Mouse (Mus musculus) myocyte (in vitro differentiated cells): ENCODE data around the gene Ppil6. TPM values are rescaled to one million over a fixed set of nuclear protein-coding genes. Genes with fewer than 3 reads are reported as not detected.

Source experiments
- H3K27me3 ChIP-seq: one replicate; pipeline ENCODE4 v1.6.1; 2011; ENCODE audit not compliant: control insufficient read depth, insufficient read depth, insufficient read length
- H3K36me3 ChIP-seq: one replicate; pipeline ENCODE4 v1.6.1; 2011; ENCODE audit not compliant: control insufficient read depth, insufficient read depth
- H3K4me2 ChIP-seq: one replicate; pipeline ENCODE4 v1.6.1; 2011; ENCODE audit warnings: low read depth, control low read depth
- H3K4me3 ChIP-seq: one replicate; pipeline ENCODE4 v1.5.1; 2011; ENCODE audit warnings: mild to moderate bottlenecking, control low read depth, moderate library complexity
- H3K79me2 ChIP-seq: one replicate; pipeline ENCODE4 v1.6.1; 2011; ENCODE audit not compliant: control insufficient read depth, insufficient read depth
- H3ac ChIP-seq: one replicate; pipeline ENCODE4 v1.6.1; 2011; ENCODE audit not compliant: control insufficient read depth, insufficient read length
- CEBPB ChIP-seq: IDR thresholded peaks from 2 replicates; pipeline ENCODE4 v1.6.1; 2011; ENCODE audit warnings: mild to moderate bottlenecking, moderate library complexity; ENCODE audit not compliant: poor library complexity, insufficient read depth, severe bottlenecking
- E2F4 ChIP-seq: IDR thresholded peaks from one replicate; pipeline ENCODE4 v1.6.1; 2011; ENCODE audit warnings: mild to moderate bottlenecking, control low read depth, moderate library complexity; ENCODE audit not compliant: insufficient read depth
- MAX ChIP-seq: IDR thresholded peaks from one replicate; pipeline ENCODE4 v1.6.1; 2011; ENCODE audit warnings: low read depth, mild to moderate bottlenecking, control low read depth
- MYOD1 ChIP-seq, 3 experiments: IDR thresholded peaks; one replicate each; pipeline ENCODE4 v1.6.1; 2011; ENCODE audit warnings: control low read depth in 2 of 3, low read depth in 2 of 3, mild to moderate bottlenecking in 2 of 3, moderate library complexity in 1 of 3; ENCODE audit not compliant: insufficient read length in 2 of 3, control insufficient read depth in 1 of 3
- MYOG ChIP-seq, 3 experiments: IDR thresholded peaks; one replicate each; pipeline ENCODE4 v1.6.1; 2011; ENCODE audit warnings: control low read depth in 2 of 3, low read depth in 2 of 3, mild to moderate bottlenecking in 2 of 3; ENCODE audit not compliant: insufficient read length in 2 of 3, control insufficient read depth in 1 of 3, insufficient read depth in 1 of 3
- POLR2A ChIP-seq: IDR thresholded peaks from one replicate; pipeline ENCODE4 v1.6.1; 2011; ENCODE audit warnings: low read depth, mild to moderate bottlenecking, control low read depth, moderate library complexity; ENCODE audit not compliant: insufficient read length
- POLR2AphosphoS2 ChIP-seq: IDR thresholded peaks from one replicate; pipeline ENCODE4 v1.6.1; 2011; ENCODE audit warnings: low read depth, control low read depth; ENCODE audit not compliant: insufficient read length
- REST ChIP-seq: IDR thresholded peaks from one replicate; pipeline ENCODE4 v1.6.1; 2011; ENCODE audit warnings: mild to moderate bottlenecking, control low read depth, moderate library complexity; ENCODE audit not compliant: insufficient read depth, insufficient read length
- SRF ChIP-seq: IDR thresholded peaks from one replicate; pipeline ENCODE4 v1.6.1; 2011; ENCODE audit warnings: low read depth; ENCODE audit not compliant: control insufficient read depth, insufficient read length
- TCF12 ChIP-seq: IDR thresholded peaks from one replicate; pipeline ENCODE4 v1.6.1; 2011; ENCODE audit warnings: mild to moderate bottlenecking, control low read depth; ENCODE audit not compliant: poor library complexity, insufficient read depth, severe bottlenecking
- TCF3 ChIP-seq: IDR thresholded peaks from one replicate; pipeline ENCODE4 v1.6.1; 2011; ENCODE audit warnings: low read depth, control low read depth; ENCODE audit not compliant: insufficient read length
- USF1 ChIP-seq: IDR thresholded peaks from one replicate; pipeline ENCODE4 v1.6.1; 2011; ENCODE audit warnings: low read depth, mild to moderate bottlenecking, control low read depth, moderate library complexity
- polyA plus RNA-seq: library from polyadenylated mRNA; unstranded; fragments of >200 nt; fragmentation: generic; extraction: Trizol; gene quantifications from one replicate; pipeline ENCODE4 v1.2.1, GENCODE M21; 2012; ENCODE audit warnings: missing spikeins

Ppil6 gene
- polyA plus RNA-seq, 1 experiment = 0.64 TPM

- Histone ChIP-seq H3K27me3 (no peaks in the 10 kb centered on the region), H3K4me3 (no peak overlapping the region), H3ac (no peak overlapping the region), H3K79me2 (no peaks in the 10 kb centered on the region), H3K4me2 (no peak overlapping the region), H3K36me3 (peaks cover 21% of the 10 kb centered on the region)
- TF ChIP-seq MAX (no peak), MYOD1 (IDR thresholded peaks at IDR 0.05; ENCODE audit: control insufficient read depth in 1 of 3, insufficient read length in 2 of 3, low read depth in 2 of 3) (no peak), SRF (no peak), TCF12 (no peak)
Measured at GRCm38 (mm10) chr10:41482446-41482845, 7.8 kb upstream of the Ppil6 start.

GRCm38 (mm10) chr10:41485778-41486177, 4.5 kb upstream of the Ppil6 start:
- Histone ChIP-seq H3K4me2 (no peak overlapping the region), H3K36me3 (peaks cover 16% of the 10 kb centered on the region), H3K79me2 (no peaks in the 10 kb centered on the region), H3K4me3 (no peak overlapping the region), H3K27me3 (no peaks in the 10 kb centered on the region), H3ac (no peak overlapping the region)
- TF ChIP-seq REST (no peak), POLR2A (no peak), POLR2AphosphoS2 (peak; percentile 42)

- Histone ChIP-seq H3K36me3 (peaks cover 14% of the 10 kb centered on the region), H3ac (no peak overlapping the region), H3K4me2 (no peak overlapping the region), H3K4me3 (no peak overlapping the region), H3K27me3 (no peaks in the 10 kb centered on the region), H3K79me2 (no peaks in the 10 kb centered on the region)
- TF ChIP-seq MYOG (IDR thresholded peaks at IDR 0.05; ENCODE audit: control insufficient read depth in 1 of 3, insufficient read depth in 1 of 3, insufficient read length in 2 of 3, low read depth in 2 of 3) (no peak), USF1 (no peak), TCF3 (no peak)
Measured at GRCm38 (mm10) chr10:41486506-41487170, 3.6 kb upstream of the Ppil6 start.

GRCm38 (mm10) chr10:41488877-41489276, 1.4 kb upstream of the Ppil6 start:
- no peak for TF ChIP-seq E2F4
- TF ChIP-seq MYOD1 (IDR thresholded peaks at IDR 0.05; ENCODE audit: control insufficient read depth in 1 of 3, insufficient read length in 2 of 3, low read depth in 2 of 3) = no peak
- TF ChIP-seq SRF = no peak
- TF ChIP-seq MAX = no peak
- TF ChIP-seq USF1 = no peak
- no peak for TF ChIP-seq POLR2AphosphoS2
- no peak for TF ChIP-seq REST
- no peak for TF ChIP-seq TCF12
- no peak for TF ChIP-seq MYOG (IDR thresholded peaks at IDR 0.05; ENCODE audit: control insufficient read depth in 1 of 3, insufficient read depth in 1 of 3, insufficient read length in 2 of 3, low read depth in 2 of 3)
- TF ChIP-seq TCF3 = no peak
- no peak for TF ChIP-seq CEBPB
- no peak for TF ChIP-seq POLR2A

GRCm38 (mm10) chr10:41489294-41489693, 945 bp upstream of the Ppil6 start:
- Histone ChIP-seq H3K4me2 (peak overlapping the region; percentile 99), H3K4me3 (peak overlapping the region; percentile 48), H3ac (peak overlapping the region; percentile 44), H3K79me2 (no peaks in the 10 kb centered on the region), H3K27me3 (no peaks in the 10 kb centered on the region), H3K36me3 (peaks cover 8% of the 10 kb centered on the region)
- TF ChIP-seq POLR2A (no peak), CEBPB (no peak), POLR2AphosphoS2 (no peak), REST (no peak), MYOD1 (IDR thresholded peaks at IDR 0.05; ENCODE audit: control insufficient read depth in 1 of 3, insufficient read length in 2 of 3, low read depth in 2 of 3) (no peak), TCF3 (no peak), TCF12 (no peak), USF1 (no peak), MAX (no peak), E2F4 (no peak), SRF (no peak), MYOG (IDR thresholded peaks at IDR 0.05; ENCODE audit: control insufficient read depth in 1 of 3, insufficient read depth in 1 of 3, insufficient read length in 2 of 3, low read depth in 2 of 3) (no peak)

More at GRCm38 (mm10) chr10:41488877-41489276, 1.4 kb upstream of the Ppil6 start:
- Histone ChIP-seq H3K4me3 (peak overlapping the region; percentile 48), H3K27me3 (no peaks in the 10 kb centered on the region), H3K79me2 (no peaks in the 10 kb centered on the region), H3K4me2 (peak overlapping the region; percentile 99), H3K36me3 (peaks cover 8% of the 10 kb centered on the region), H3ac (no peak overlapping the region)
